Mouse (Mus musculus): Measurements from ENCODE around the gene Lbr. TPM values are rescaled to one million over a fixed set of nuclear protein-coding genes. Genes with fewer than 3 reads are reported as not detected.
A peak's percentile ranks its signal among the peaks of the same experiment; 100 is the strongest.

The Lbr gene
- polyA plus RNA-seq, 1 experiment from 2014 or later = 114 TPM

- H3K4me2 ChIP-seq (replicated peaks) = no peak overlapping the region
- H3K27ac ChIP-seq = peak overlapping the region; percentile 29; the same call in 1 of the 2 replicates
- peaks cover 26% of the 10 kb centered on the region for H3K4me1 ChIP-seq
- no peak overlapping the region for H3K4me3 ChIP-seq
- H3K9ac ChIP-seq = no peak overlapping the region
- peak; percentile 61; the same call in 1 of the 2 replicates for ATAC-seq (ENCODE audit: low FRiP score, low read depth)
- H3K27me3 ChIP-seq = 0 out of 2 replicates have a peak, but pooled peaks cover 3% of the 10 kb centered on the region
- 66% methylated on average over 1 of the region's 1 CpGs for WGBS
- no peaks in the 10 kb centered on the region for H3K9me3 ChIP-seq
- H3K36me3 ChIP-seq = no peaks in the 10 kb centered on the region
Observed at GRCm38 (mm10) chr1:181848210-181848609, 5.4 kb upstream of the Lbr start.

GRCm38 (mm10) chr1:181847396-181847795 is 4.5 kb upstream of the Lbr start:
- H3K27me3 ChIP-seq = no peaks in the 10 kb centered on the region
- H3K4me2 ChIP-seq (replicated peaks) = no peak overlapping the region
- no peaks in the 10 kb centered on the region for H3K9me3 ChIP-seq
- H3K27ac ChIP-seq = no peak overlapping the region
- H3K36me3 ChIP-seq = no peaks in the 10 kb centered on the region
- peaks cover 23% of the 10 kb centered on the region for H3K4me1 ChIP-seq
- 86% methylated on average over 3 of the region's 3 CpGs for WGBS
- H3K4me3 ChIP-seq = no peak overlapping the region
- H3K9ac ChIP-seq = no peak overlapping the region
- ATAC-seq (ENCODE audit: low FRiP score, low read depth) = no peak

DNA sequence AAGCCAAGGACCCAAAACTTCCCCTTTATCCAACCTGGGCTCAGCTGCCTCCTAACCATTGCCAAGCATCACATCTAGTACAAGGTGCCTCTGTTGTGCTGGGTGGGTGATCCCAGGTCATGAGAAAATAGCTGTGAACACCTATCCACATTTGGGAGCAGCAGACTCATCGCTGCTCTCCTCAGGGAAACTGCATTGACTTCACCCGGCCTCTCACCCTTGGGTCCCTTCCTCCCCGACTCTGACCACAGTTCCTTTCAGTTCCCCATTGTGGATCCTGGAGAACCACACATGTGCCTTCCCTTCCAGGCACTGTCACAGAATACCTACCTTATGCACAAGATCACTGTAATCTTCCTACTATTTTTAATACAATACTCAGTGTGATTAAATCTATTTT is 2.9 kb upstream of the Lbr start:
- ATAC-seq (ENCODE audit: low FRiP score, low read depth) = no peak
- no peak overlapping the region for H3K27ac ChIP-seq
- no peaks in the 10 kb centered on the region for H3K36me3 ChIP-seq
- peaks cover 23% of the 10 kb centered on the region for H3K4me1 ChIP-seq
- H3K4me3 ChIP-seq = no peak overlapping the region
- no peak overlapping the region for H3K9ac ChIP-seq
- no peaks in the 10 kb centered on the region for H3K9me3 ChIP-seq
- H3K4me2 ChIP-seq (replicated peaks) = no peak overlapping the region
- H3K27me3 ChIP-seq = no peaks in the 10 kb centered on the region
- 85% methylated on average over 3 of the region's 3 CpGs for WGBS

- Histone ChIP-seq H3K27ac (no peak overlapping the region), H3K4me3 (no peak overlapping the region), H3K27me3 (no peaks in the 10 kb centered on the region), H3K4me1 (peaks cover 31% of the 10 kb centered on the region), H3K36me3 (no peaks in the 10 kb centered on the region), H3K9me3 (no peaks in the 10 kb centered on the region), H3K9ac (no peak overlapping the region), H3K4me2 (replicated peaks) (no peak overlapping the region)
- no peak for ATAC-seq (ENCODE audit: low FRiP score, low read depth)
- WGBS = 79% methylated on average over 15 of the region's 15 CpGs
Observed at GRCm38 (mm10) chr1:181844874-181845547, 2.2 kb upstream of the Lbr start.

- Histone ChIP-seq H3K4me2 (replicated peaks) (peak overlapping the region; percentile 84), H3K4me3 (peak overlapping the region; percentile 93), H3K9me3 (no peaks in the 10 kb centered on the region), H3K27ac (peak overlapping the region; percentile 91), H3K36me3 (no peaks in the 10 kb centered on the region), H3K9ac (peak overlapping the region; percentile 92), H3K27me3 (no peaks in the 10 kb centered on the region), H3K4me1 (peaks cover 34% of the 10 kb centered on the region)
- WGBS = under 1% methylated on average over 92 of the region's 113 CpGs
- peak; percentile 98 for ATAC-seq (ENCODE audit: low FRiP score, low read depth)
Observed at GRCm38 (mm10) chr1:181841864-181842672, 778 bp downstream of the Lbr start.

GRCm38 (mm10) chr1:181841396-181841795 is 1.4 kb downstream of the Lbr start:
- Histone ChIP-seq H3K9me3 (no peaks in the 10 kb centered on the region), H3K27ac (peak overlapping the region; percentile 91), H3K36me3 (peaks cover 5% of the 10 kb centered on the region), H3K4me3 (peak overlapping the region; percentile 93), H3K27me3 (no peaks in the 10 kb centered on the region), H3K4me1 (peaks cover 34% of the 10 kb centered on the region), H3K9ac (peak overlapping the region; percentile 92), H3K4me2 (replicated peaks) (peak overlapping the region; percentile 84)
- under 1% methylated on average over 16 of the region's 16 CpGs for WGBS
- no peak for ATAC-seq (ENCODE audit: low FRiP score, low read depth)

DNA sequence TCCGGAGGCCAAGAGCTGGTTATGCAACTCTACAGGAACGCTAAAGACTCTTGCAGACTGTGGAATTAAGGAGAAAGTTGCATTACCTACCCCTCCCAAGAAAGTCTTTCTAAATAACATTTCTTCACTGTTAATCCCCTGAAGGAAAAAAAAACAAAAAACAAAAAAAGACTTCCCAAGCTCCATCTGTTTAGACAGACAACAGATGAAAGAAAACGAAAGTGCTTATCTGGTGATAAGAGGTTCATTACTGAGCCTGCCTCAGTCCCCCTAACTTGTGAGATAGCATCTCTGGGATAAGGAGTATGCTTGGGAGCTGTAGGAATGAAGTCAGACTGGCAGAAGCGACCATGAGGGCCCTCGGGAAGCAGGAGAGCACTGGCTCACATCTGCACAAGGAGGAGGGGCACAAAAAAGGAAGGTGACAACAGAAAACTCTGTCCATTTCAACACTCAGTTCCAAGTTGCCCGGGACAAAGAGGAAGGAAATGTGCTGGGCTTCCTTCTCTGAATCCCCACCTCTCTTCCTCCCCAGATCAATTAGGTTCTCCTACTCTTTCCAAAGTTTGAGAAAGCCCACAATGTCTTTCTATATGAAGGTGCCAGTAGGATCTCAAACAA is 3.0 kb downstream of the Lbr start:
- Histone ChIP-seq H3K9ac (0 out of 2 replicates have a peak overlapping the region, but pooled peaks have one; percentile 40), H3K4me2 (replicated peaks) (peak overlapping the region; percentile 84), H3K27me3 (no peaks in the 10 kb centered on the region), H3K4me3 (peak overlapping the region; percentile 93), H3K4me1 (peaks cover 34% of the 10 kb centered on the region), H3K27ac (no peak overlapping the region), H3K36me3 (peaks cover 20% of the 10 kb centered on the region), H3K9me3 (no peaks in the 10 kb centered on the region)
- ATAC-seq (ENCODE audit: low FRiP score, low read depth) = no peak
- 18% methylated on average over 6 of the region's 6 CpGs for WGBS

GRCm38 (mm10) chr1:181838111-181838510 is 4.7 kb downstream of the Lbr start:
- WGBS = 82% methylated on average over 5 of the region's 5 CpGs
- Histone ChIP-seq H3K27me3 (no peaks in the 10 kb centered on the region), H3K4me3 (no peak overlapping the region), H3K4me1 (peaks cover 28% of the 10 kb centered on the region), H3K9me3 (no peaks in the 10 kb centered on the region), H3K36me3 (peaks cover 35% of the 10 kb centered on the region), H3K9ac (no peak overlapping the region), H3K27ac (no peak overlapping the region), H3K4me2 (replicated peaks) (no peak overlapping the region)
- ATAC-seq (ENCODE audit: low FRiP score, low read depth) = no peak

DNA sequence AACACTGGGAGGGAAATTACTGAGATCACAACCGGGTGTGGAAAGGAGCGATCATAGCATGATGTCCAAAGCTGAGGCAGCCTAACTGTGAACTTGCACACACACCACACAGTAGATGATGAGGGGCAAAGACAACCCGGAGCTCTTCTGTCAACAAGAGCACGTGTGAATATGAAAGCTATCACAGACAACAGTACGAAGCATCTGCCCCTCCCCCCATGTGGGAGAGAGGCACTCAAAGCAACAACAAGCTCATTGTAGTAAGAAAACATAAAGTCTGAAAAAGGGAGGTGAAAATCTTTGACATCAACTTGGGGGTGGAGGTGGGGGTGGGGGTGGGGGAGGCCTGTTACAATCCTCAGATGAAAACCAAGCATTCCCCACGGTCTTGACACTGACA is 9.7 kb downstream of the Lbr start:
- Histone ChIP-seq H3K9me3 (no peaks in the 10 kb centered on the region), H3K27me3 (no peaks in the 10 kb centered on the region), H3K27ac (no peak overlapping the region), H3K4me1 (no peaks in the 10 kb centered on the region), H3K9ac (no peak overlapping the region), H3K4me2 (replicated peaks) (no peak overlapping the region), H3K36me3 (peaks cover 85% of the 10 kb centered on the region), H3K4me3 (no peak overlapping the region)
- no peak for ATAC-seq (ENCODE audit: low FRiP score, low read depth)
- 85% methylated on average over 6 of the region's 6 CpGs for WGBS

DNA sequence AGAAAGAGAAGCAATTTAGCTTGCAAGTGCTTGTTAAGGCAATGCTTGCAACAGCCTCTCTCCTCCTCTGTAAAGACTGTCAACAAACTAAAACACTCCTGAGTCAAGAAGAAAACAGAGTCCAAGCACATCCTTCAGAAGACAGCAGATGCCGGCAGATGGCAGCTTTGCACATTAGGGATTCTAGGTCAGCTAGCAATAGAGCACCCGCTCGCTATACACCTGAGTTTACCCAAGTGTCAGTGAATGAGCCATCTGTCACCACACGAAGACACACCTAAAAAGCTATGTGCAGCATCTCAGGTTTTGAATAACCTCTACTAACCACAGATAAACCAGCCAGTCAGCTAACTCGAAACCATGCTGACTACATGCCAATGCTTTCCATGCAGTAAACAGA is 10.1 kb downstream of the Lbr start:
- Histone ChIP-seq H3K9ac (no peak overlapping the region), H3K27ac (no peak overlapping the region), H3K4me2 (replicated peaks) (no peak overlapping the region), H3K9me3 (no peaks in the 10 kb centered on the region), H3K27me3 (no peaks in the 10 kb centered on the region), H3K4me3 (no peak overlapping the region), H3K36me3 (peaks cover 89% of the 10 kb centered on the region), H3K4me1 (no peaks in the 10 kb centered on the region)
- WGBS = 93% methylated on average over 5 of the region's 5 CpGs
- no peak for ATAC-seq (ENCODE audit: low FRiP score, low read depth)

DNA sequence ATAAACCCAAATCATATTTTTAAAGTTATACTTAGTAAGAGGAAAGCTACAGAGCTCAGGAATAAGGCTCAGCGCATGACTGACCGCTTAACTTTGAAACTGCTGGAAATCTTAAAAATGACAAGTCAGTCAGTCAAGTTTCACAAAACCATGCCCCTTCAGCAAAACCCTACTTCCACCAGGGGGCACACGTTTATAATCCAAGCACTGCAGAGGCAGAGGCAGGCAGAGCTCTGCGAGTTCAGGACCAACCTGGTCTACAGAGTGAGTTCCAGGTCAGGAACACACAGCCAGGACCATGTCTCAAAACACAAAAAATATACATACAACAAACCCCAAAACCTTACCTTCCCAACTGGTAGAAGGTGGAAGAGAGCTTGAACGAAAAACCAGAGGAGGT is 14.5 kb downstream of the Lbr start:
- H3K9me3 ChIP-seq = no peaks in the 10 kb centered on the region
- H3K4me1 ChIP-seq = no peaks in the 10 kb centered on the region
- H3K9ac ChIP-seq = no peak overlapping the region
- H3K36me3 ChIP-seq = peaks cover 99% of the 10 kb centered on the region
- H3K27ac ChIP-seq = no peak overlapping the region
- H3K4me2 ChIP-seq (replicated peaks) = no peak overlapping the region
- H3K4me3 ChIP-seq = no peak overlapping the region
- WGBS = 95% methylated on average over 5 of the region's 5 CpGs
- no peak for ATAC-seq (ENCODE audit: low FRiP score, low read depth)
- H3K27me3 ChIP-seq = no peaks in the 10 kb centered on the region

- H3K27me3 ChIP-seq = no peaks in the 10 kb centered on the region
- H3K36me3 ChIP-seq = peaks cover 98% of the 10 kb centered on the region
- no peak overlapping the region for H3K4me3 ChIP-seq
- ATAC-seq (ENCODE audit: low FRiP score, low read depth) = no peak
- no peak overlapping the region for H3K4me2 ChIP-seq (replicated peaks)
- H3K27ac ChIP-seq = no peak overlapping the region
- no peaks in the 10 kb centered on the region for H3K4me1 ChIP-seq
- 92% methylated on average over 7 of the region's 7 CpGs for WGBS
- H3K9me3 ChIP-seq = no peaks in the 10 kb centered on the region
- no peak overlapping the region for H3K9ac ChIP-seq
Observed at GRCm38 (mm10) chr1:181826716-181827115, 16.1 kb downstream of the Lbr start.

Data from limb, embryonic 13.5 days (tissue).